ENCODE assay signal across 8 mouse cellular contexts in the genomic region with DNA sequence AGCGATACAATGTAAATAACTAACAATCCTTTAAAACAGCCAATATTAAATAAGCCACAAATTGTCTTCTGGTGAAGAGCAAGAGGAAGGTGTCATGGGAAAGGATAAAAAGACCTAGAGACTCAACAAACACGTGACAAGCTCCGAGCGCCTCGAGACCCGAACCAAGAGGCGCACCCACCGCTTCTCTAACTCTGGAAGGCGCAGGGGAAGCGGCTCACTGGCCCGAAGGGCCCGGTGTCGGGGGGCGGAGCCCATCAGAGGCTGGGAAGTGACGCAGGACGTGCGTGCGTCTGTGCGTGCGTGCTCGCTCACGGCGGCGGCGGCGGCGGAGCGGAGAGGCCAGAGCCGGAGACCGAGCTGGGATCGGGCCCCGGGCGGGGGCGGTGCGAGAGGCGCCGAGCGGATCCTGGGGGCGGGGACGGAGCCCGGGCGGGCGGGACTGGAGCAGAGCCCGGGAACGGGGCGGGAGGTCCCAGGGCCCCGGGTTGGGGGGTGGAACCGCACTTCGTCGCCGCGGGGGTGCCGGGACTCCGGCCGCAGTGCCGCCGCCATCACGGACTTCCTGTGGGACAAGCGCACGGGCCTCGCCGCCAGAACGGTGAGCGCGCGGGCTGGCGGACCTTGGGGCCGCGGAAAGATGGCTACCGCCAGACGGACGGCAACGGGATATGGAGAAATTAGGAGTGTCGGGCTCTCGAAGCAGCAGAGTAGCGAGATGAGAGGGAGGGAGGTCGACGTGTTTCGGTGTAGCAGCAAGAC. TPM values are rescaled to one million over a fixed set of nuclear protein-coding genes. Genes with fewer than 3 reads are reported as not detected.
A peak's percentile ranks its signal among the peaks of the same experiment; 100 is the strongest.
DNase-seq lines count a peak whose midpoint lies in the region; ATAC-seq and TF ChIP-seq lines count a peak whose summit lies in the region.

A gene (plus strand): TSS at position 290 of the 762 bp plus-strand sequence.

- H3K4me2 ChIP-seq in forebrain, embryonic 16.5 days (ENCODE audit: low read length), result peak within 1 kb of the TSS; percentile 91
- H3K4me2 ChIP-seq in lung, embryonic 15.5 days, result peak within 1 kb of the TSS; percentile 66

- H3K36me3 ChIP-seq in ES-E14 (ENCODE audit: control insufficient read depth, insufficient read depth, low read length, poor library complexity, severe bottlenecking), result peaks cover 25% of the 10 kb centered on the region
- peaks cover 13% of the 10 kb centered on the region for H3K36me3 ChIP-seq in forebrain, embryonic 16.5 days (ENCODE audit: control insufficient read depth, insufficient read depth)
- peaks cover 28% of the 10 kb centered on the region for H3K36me3 ChIP-seq in lung, embryonic 15.5 days

- peak within 1 kb of the TSS; percentile 99 for H3K4me3 ChIP-seq in ES-E14 (ENCODE audit: insufficient read depth in 1 of 2, low read depth in 1 of 2, low read length in 2 of 2, poor library complexity in 1 of 2, severe bottlenecking in 1 of 2)
- peak within 1 kb of the TSS; percentile 96 for H3K4me3 ChIP-seq in forebrain, embryonic 16.5 days (replicated peaks; ENCODE audit: low read length)
- H3K4me3 ChIP-seq in lung, embryonic 15.5 days, result peak within 1 kb of the TSS; percentile 77

- in situ Hi-C loops in ES-E14 (cut with MboI; ENCODE audit: low sequenced_read_pairs in 2 of 2, unreplicated experiment in 2 of 2), result no loop called here

- H3K9ac ChIP-seq in ES-E14 (ENCODE audit: insufficient read depth, low read depth, low read length, poor library complexity, severe bottlenecking), result peak within 1 kb of the TSS; percentile 97
- peak within 1 kb of the TSS; percentile 96 for H3K9ac ChIP-seq in forebrain, embryonic 16.5 days (replicated peaks; ENCODE audit: low read depth, low read length)
- peak within 1 kb of the TSS; percentile 79 for H3K9ac ChIP-seq in lung, embryonic 15.5 days

- intact Hi-C loops in heart, postnatal 36 days (cut with DNase I), result loop anchor here (2.0 to 10.0 kb wide), 3 partner anchors 74 to 250 kb away; a partner anchor contains a TSS

- no peaks in the 10 kb centered on the region for H3K27me3 ChIP-seq in forebrain, embryonic 16.5 days (replicated peaks; ENCODE audit: control insufficient read depth, insufficient read depth, low read length)
- H3K27me3 ChIP-seq in lung, embryonic 15.5 days, result no peaks in the 10 kb centered on the region

- peaks cover 5% of the 10 kb centered on the region in 2 experiments; a peak in 2 of 4 replicates for H3K4me1 ChIP-seq in ES-E14 (ENCODE audit: control insufficient read depth in 2 of 2, insufficient read depth in 2 of 2, low read length in 2 of 2, poor library complexity in 1 of 2)
- peaks cover 23% of the 10 kb centered on the region for H3K4me1 ChIP-seq in forebrain, embryonic 16.5 days (replicated peaks; ENCODE audit: control insufficient read depth, insufficient read depth, low read length)
- H3K4me1 ChIP-seq in lung, embryonic 15.5 days, result peaks cover 29% of the 10 kb centered on the region

- WGBS in forebrain, embryonic 16.5 days, result 1% methylated on average over 58 of the region's 79 CpGs
- WGBS in lung, embryonic 15.5 days, result under 1% methylated on average over 75 of the region's 79 CpGs

- peak; percentile 93 for DNase-seq in ES-E14 (ENCODE audit: low read depth, low spot score)
- peak; percentile 94 for DNase-seq in cerebellum, adult 11-12 months
- peak; percentile 94 to 95 for DNase-seq in heart, postnatal 36 days
- DNase-seq in layer of hippocampus, adult 8-10 months (ENCODE audit: low spot score in 2 of 2), result peak; percentile 91
- DNase-seq in ovary, adult 18-20 months (ENCODE audit: low spot score), result peak; percentile 92
- peak; percentile 96 for DNase-seq in thymus, postnatal 0 days (ENCODE audit: low spot score)

- no peaks in the 10 kb centered on the region for H3K9me3 ChIP-seq in ES-E14 (ENCODE audit: control insufficient read depth, insufficient read depth, low read depth, low read length)
- no peaks in the 10 kb centered on the region for H3K9me3 ChIP-seq in forebrain, embryonic 16.5 days (ENCODE audit: control insufficient read depth, low read length)
- no peaks in the 10 kb centered on the region for H3K9me3 ChIP-seq in lung, embryonic 15.5 days

- peak; percentile 97 for ATAC-seq in forebrain, embryonic 16.5 days
- ATAC-seq in lung, embryonic 15.5 days (ENCODE audit: borderline replicate concordance, extremely low read depth, low FRiP score, low TSS enrichment), result peak; percentile 98

- H3K27ac ChIP-seq in ES-E14 (ENCODE audit: insufficient read depth, low read depth, low read length, poor library complexity, severe bottlenecking), result peak within 1 kb of the TSS; percentile 88
- peak within 1 kb of the TSS; percentile 94 for H3K27ac ChIP-seq in forebrain, embryonic 16.5 days (ENCODE audit: low read length)
- H3K27ac ChIP-seq in lung, embryonic 15.5 days, result peak within 1 kb of the TSS; percentile 96

TF ChIP-seq in ES-E14, 5 proteins besides CTCF, POLR2A, EP300 and RAD21:
- TF ChIP-seq HCFC1 (IDR thresholded peaks at IDR 0.05; ENCODE audit: borderline replicate concordance, insufficient read depth, low read length) (peak; percentile 52; the same call in 1 of the 2 replicates), ZC3H11A (IDR thresholded peaks at IDR 0.05; ENCODE audit: borderline replicate concordance, low read depth, low read length) (no peak)

RNA-seq across cellular contexts. Expression of the gene that starts here (rescaled TPM):
- 42.0 and 60.1 TPM in 2 replicates for total RNA-seq in ES-E14 (2012; rRNA removed)
- 19.2 and 23.9 TPM in 2 replicates for polyA plus RNA-seq in forebrain, embryonic 16.5 days (2015; fragmentation: Nextera tagmentation; extraction: Ambion mirVana)
- total RNA-seq in heart, postnatal 36 days (2021), result 10 to 100 TPM; 15.8 to 19.9 TPM
- 10 to 100 TPM; 44.5 to 54.1 (median 48.9) TPM for total RNA-seq in layer of hippocampus, adult 8-10 months (2022)
- 27.8 and 28.9 TPM in 2 replicates for polyA plus RNA-seq in lung, embryonic 15.5 days (2015; fragmentation: Nextera tagmentation; extraction: Ambion mirVana)
- 18.1 and 22.3 TPM in 2 replicates for polyA plus RNA-seq in thymus, postnatal 0 days (2015; fragmentation: Nextera tagmentation; extraction: Ambion mirVana)

Comparison
In these comparisons a context has a peak if more than half of its experiments do, and no peak if none do; other contexts are left out.
1. Peak in every context shown above with its lines: DNase-seq, ATAC-seq, H3K4me3 ChIP-seq and H3K27ac ChIP-seq.